Mouse (Mus musculus) testis, adult 2 months (tissue): ENCODE measurements around the gene Urad.

Experiments used
- CTCF ChIP-seq: fragments of 200-500 bp; IDR thresholded peaks from 2 replicates; pipeline ENCODE4 v1.5.1; 2012; ENCODE audit warnings: low read depth, mild to moderate bottlenecking, inconsistent platforms, low read length, moderate library complexity; ENCODE audit not compliant: control insufficient read depth, insufficient read depth, insufficient replicate concordance
- POLR2A ChIP-seq: fragments of 200-500 bp; IDR thresholded peaks from 2 replicates; pipeline ENCODE4 v1.6.1; 2012; ENCODE audit warnings: low read depth, mild to moderate bottlenecking, inconsistent platforms, low read length, moderate library complexity; ENCODE audit not compliant: control insufficient read depth

DNA sequence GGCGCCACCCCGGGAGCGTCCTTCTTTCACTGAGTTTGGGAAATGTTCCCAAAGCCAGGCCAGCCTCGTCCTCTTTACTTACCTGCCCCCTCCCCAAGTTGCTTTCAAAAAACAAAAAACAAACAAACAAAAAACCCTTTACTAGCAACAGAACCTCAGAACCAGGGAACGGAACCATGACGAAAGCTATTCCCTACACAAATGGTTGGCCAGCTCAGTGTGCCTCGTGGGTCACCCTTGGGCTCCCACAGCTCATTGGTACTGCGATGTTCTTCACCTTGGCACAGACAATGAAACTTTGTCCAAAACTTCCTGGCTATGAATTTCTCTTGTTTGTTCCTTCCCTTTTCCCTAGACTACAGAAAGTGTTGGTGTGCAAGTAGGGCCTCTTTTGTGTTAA is 20.1 kb downstream of the Urad start:
- no peak for TF ChIP-seq CTCF
- TF ChIP-seq POLR2A, result no peak
